Mouse (Mus musculus): ENCODE measurements at regions not wholly inside any gene's neighbourhood (a gene's known extent, or its start where the extent isn't known, plus 50 kb on each side); places are given as distances from the start of the nearest gene placed in this dataset.

DNA sequence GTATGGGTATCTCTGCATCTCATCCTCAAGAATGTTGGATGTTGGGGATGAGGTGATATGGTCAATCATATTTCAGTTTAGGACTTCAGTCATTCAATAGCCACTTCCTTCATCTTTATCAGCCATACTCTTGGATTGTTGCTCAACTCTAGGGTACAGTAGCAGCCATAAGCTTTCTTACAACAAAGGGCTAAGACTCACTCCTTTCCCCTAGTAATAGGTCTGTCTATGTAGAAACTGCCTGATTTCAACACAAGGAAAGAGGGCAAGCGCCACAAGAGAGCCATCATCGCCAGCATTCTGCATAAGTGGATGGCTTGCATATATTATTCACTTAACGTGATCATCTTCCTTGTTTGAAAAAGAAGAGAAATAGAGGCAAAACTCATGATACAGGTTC lies 107.5 kb upstream of the Rmdn2 start:
- no peaks in the 10 kb centered on the region for H3K9me3 ChIP-seq (ENCODE audit: control insufficient read depth, low read length)
- no peaks in the 10 kb centered on the region for H3K4me1 ChIP-seq (ENCODE audit: control insufficient read depth, insufficient read depth, low read length)
- no peaks in the 10 kb centered on the region for H3K27me3 ChIP-seq (ENCODE audit: control insufficient read depth, insufficient read depth, low read length)
- no peaks in the 10 kb centered on the region for H3K36me3 ChIP-seq (ENCODE audit: control insufficient read depth, insufficient read depth, low read length)
- H3K9ac ChIP-seq (replicated peaks; ENCODE audit: low read length): no peak overlapping the region
- DNase-seq (no peak), ATAC-seq (ENCODE audit: low FRiP score, low TSS enrichment) (no peak)
- H3K4me2 ChIP-seq (ENCODE audit: low read length): no peak overlapping the region
- 92% methylated on average over 3 of the region's 3 CpGs for WGBS
- H3K27ac ChIP-seq (replicated peaks; ENCODE audit: low read depth, low read length): no peak overlapping the region
- H3K4me3 ChIP-seq (replicated peaks; ENCODE audit: low read depth, low read length): no peak overlapping the region

DNA sequence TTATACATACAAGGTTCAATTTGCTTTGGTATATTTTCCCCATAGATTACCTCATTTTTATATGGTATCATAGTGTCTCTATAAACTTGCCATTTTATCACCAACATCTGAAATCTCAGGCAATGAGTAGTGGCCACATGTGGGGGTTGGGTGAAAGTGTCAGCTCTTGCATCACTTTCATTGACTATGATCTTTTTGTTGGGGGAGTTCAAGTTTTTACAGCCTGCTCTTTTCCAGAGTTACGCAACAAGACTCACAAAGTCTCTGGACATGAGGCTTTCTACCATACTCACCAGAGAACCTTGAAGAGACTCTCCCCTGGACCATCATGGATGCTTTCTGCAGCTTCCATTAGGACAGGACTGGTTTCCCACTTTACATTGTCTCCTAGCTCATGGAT lies 106.1 kb upstream of the Rmdn2 start:
- no peaks in the 10 kb centered on the region for H3K27me3 ChIP-seq (ENCODE audit: control insufficient read depth, insufficient read depth, low read length)
- no peak for ATAC-seq (ENCODE audit: low FRiP score, low TSS enrichment)
- 94% methylated on average over 1 of the region's 1 CpGs for WGBS

DNA sequence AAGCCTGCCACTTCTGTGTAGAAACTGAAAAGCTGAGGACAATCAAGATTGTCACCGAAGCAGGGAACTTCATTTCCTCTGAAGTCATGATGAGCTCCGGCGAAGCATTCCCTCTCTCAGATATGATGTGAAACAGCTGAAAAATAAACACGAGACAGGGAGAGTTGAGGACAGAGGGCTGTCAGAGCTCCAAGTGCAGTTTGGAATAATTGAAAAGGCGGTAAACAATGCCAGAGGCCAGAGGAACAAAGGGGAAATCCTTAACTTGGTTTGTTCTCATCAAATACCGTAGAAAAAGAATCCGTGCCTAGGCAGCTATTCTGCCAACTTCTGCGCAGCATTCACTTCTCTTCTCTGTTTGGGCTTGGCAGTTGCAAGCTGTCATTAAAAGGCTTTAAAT lies 102.4 kb upstream of the Rmdn2 start:
- Histone ChIP-seq H3K36me3 (ENCODE audit: control insufficient read depth, insufficient read depth, low read length) (no peaks in the 10 kb centered on the region), H3K27me3 (ENCODE audit: control insufficient read depth, insufficient read depth, low read length) (no peaks in the 10 kb centered on the region), H3K4me1 (ENCODE audit: control insufficient read depth, insufficient read depth, low read length) (no peaks in the 10 kb centered on the region), H3K9me3 (ENCODE audit: control insufficient read depth, low read length) (no peaks in the 10 kb centered on the region), H3K27ac (replicated peaks; ENCODE audit: low read depth, low read length) (no peak overlapping the region), H3K4me3 (replicated peaks; ENCODE audit: low read depth, low read length) (no peak overlapping the region), H3K9ac (replicated peaks; ENCODE audit: low read length) (no peak overlapping the region), H3K4me2 (ENCODE audit: low read length) (no peak overlapping the region)
- DNase-seq (no peak), ATAC-seq (ENCODE audit: low FRiP score, low TSS enrichment) (no peak)
- 83% methylated on average over 8 of the region's 8 CpGs for WGBS

More for the DNA sequence above, 106.1 kb upstream of the Rmdn2 start:
- no peaks in the 10 kb centered on the region for H3K9me3 ChIP-seq (ENCODE audit: control insufficient read depth, low read length)
- H3K4me3 ChIP-seq (replicated peaks; ENCODE audit: low read depth, low read length): no peak overlapping the region
- no peaks in the 10 kb centered on the region for H3K4me1 ChIP-seq (ENCODE audit: control insufficient read depth, insufficient read depth, low read length)
- DNase-seq: no peak
- no peak overlapping the region for H3K27ac ChIP-seq (replicated peaks; ENCODE audit: low read depth, low read length)
- H3K4me2 ChIP-seq (ENCODE audit: low read length): no peak overlapping the region
- H3K9ac ChIP-seq (replicated peaks; ENCODE audit: low read length): no peak overlapping the region
- H3K36me3 ChIP-seq (ENCODE audit: control insufficient read depth, insufficient read depth, low read length): no peaks in the 10 kb centered on the region

DNA sequence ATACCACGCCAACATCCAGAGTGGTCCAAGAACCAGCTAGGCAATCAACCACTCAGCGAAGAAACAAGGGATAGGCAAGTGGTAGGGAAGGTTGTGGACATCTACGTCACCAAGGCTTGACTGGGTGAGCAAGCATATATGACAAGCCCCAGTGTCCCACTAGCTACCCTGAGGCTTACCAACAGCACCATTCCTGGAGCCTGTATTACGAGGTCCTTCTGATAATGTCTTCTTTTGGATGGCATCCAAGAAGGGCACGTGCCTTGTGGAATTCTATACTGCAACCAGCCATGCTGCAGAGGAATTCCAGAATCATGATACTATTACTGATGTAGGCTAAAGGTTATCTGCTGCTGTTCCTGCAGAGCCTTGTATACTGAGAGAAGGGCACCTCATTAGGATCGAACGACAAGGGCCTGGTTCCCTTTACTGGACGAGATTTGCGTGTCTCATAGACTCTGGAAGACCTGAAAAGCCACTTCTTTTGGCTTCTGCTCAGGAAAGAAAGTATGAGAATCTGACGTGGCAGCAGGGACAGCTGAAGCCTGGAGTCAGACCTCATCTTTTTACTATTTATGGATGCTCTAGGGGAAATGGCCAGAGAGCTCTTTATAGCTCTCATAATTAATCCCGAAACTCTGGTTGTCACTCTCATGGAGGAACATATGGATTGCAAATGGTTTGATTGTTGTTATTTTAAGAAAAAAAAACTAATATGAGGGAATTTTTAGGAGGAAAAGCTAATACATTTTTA lies 101.5 kb upstream of the Rmdn2 start:
- no peak overlapping the region for H3K4me3 ChIP-seq (replicated peaks; ENCODE audit: low read depth, low read length)
- no peaks in the 10 kb centered on the region for H3K27me3 ChIP-seq (ENCODE audit: control insufficient read depth, insufficient read depth, low read length)
- ATAC-seq (ENCODE audit: low FRiP score, low TSS enrichment) (no peak), DNase-seq (no peak)
- H3K27ac ChIP-seq (replicated peaks; ENCODE audit: low read depth, low read length): no peak overlapping the region
- no peaks in the 10 kb centered on the region for H3K4me1 ChIP-seq (ENCODE audit: control insufficient read depth, insufficient read depth, low read length)
- no peak overlapping the region for H3K4me2 ChIP-seq (ENCODE audit: low read length)
- H3K9me3 ChIP-seq (ENCODE audit: control insufficient read depth, low read length): no peaks in the 10 kb centered on the region
- H3K9ac ChIP-seq (replicated peaks; ENCODE audit: low read length): no peak overlapping the region
- WGBS: 88% methylated on average over 11 of the region's 11 CpGs
- no peaks in the 10 kb centered on the region for H3K36me3 ChIP-seq (ENCODE audit: control insufficient read depth, insufficient read depth, low read length)

DNA sequence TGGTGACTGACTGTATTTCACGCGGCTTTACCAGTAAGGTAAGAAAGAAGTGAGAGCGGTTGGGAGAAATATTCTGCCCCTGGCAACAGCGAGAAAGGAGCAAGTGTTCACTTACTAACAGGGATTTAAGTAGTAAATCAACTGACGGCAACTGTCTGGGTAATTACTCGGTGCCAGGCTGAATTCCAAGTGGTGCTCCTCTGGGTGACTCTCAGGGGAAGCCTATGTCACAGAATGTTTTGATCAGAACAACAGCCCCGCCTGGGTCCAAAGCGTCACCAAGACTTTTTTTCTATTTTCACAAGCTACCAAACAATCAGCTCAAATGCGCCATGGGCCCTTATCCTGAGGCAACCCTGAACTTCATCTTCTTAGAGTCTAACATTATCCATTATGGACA lies 100.4 kb upstream of the Rmdn2 start:
- Histone ChIP-seq H3K4me1 (ENCODE audit: control insufficient read depth, insufficient read depth, low read length) (no peaks in the 10 kb centered on the region), H3K4me2 (ENCODE audit: low read length) (no peak overlapping the region), H3K4me3 (replicated peaks; ENCODE audit: low read depth, low read length) (no peak overlapping the region), H3K27ac (replicated peaks; ENCODE audit: low read depth, low read length) (no peak overlapping the region), H3K9me3 (ENCODE audit: control insufficient read depth, low read length) (no peaks in the 10 kb centered on the region), H3K36me3 (ENCODE audit: control insufficient read depth, insufficient read depth, low read length) (no peaks in the 10 kb centered on the region), H3K9ac (replicated peaks; ENCODE audit: low read length) (no peak overlapping the region), H3K27me3 (ENCODE audit: control insufficient read depth, insufficient read depth, low read length) (no peaks in the 10 kb centered on the region)
- 75% methylated on average over 9 of the region's 9 CpGs for WGBS
- ATAC-seq (ENCODE audit: low FRiP score, low TSS enrichment) (no peak), DNase-seq (no peak)

DNA sequence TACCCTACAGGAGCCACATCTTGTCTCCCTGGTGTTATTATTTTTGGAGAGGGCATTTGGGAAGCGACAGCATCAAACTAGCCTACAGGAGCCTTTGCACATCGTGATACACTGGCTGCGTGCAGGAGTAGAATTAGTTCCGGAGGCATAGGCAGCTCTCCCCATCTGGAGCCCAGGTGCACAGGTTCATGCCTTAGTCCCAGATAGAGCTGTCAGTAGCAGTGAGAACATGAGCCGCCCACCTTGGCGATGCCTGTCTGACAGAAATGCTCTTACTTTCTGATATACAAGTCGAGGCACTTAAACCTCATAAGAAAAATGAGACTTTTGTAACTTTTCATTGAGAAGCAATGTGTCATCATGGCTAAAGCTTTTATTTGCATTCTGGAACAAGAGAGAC lies 97.6 kb upstream of the Rmdn2 start:
- Histone ChIP-seq H3K36me3 (ENCODE audit: control insufficient read depth, insufficient read depth, low read length) (no peaks in the 10 kb centered on the region), H3K9ac (replicated peaks; ENCODE audit: low read length) (no peak overlapping the region), H3K4me2 (ENCODE audit: low read length) (no peak overlapping the region), H3K27ac (replicated peaks; ENCODE audit: low read depth, low read length) (no peak overlapping the region), H3K4me1 (ENCODE audit: control insufficient read depth, insufficient read depth, low read length) (no peaks in the 10 kb centered on the region), H3K27me3 (ENCODE audit: control insufficient read depth, insufficient read depth, low read length) (no peaks in the 10 kb centered on the region), H3K9me3 (ENCODE audit: control insufficient read depth, low read length) (no peaks in the 10 kb centered on the region), H3K4me3 (replicated peaks; ENCODE audit: low read depth, low read length) (no peak overlapping the region)
- DNase-seq (no peak), ATAC-seq (ENCODE audit: low FRiP score, low TSS enrichment) (no peak)
- 87% methylated on average over 7 of the region's 7 CpGs for WGBS

DNA sequence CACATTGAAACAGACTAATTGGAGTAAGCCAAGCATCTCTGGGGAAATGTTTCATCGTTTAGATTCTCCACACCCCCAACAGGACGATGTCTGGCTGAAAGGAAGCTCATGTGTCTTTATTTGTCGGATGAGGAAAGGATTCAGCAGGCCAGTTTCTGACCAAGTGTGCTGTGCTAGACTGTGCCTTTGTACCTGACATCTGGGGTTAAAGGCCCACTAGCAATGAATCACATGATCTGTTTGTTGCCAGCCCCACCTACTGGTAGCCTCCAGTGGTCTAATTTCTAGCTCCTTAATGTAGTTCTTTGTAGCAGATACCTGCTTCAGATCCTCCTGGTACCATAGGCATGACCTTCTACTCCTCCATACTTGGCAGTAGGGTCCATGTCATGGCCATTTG lies 93.5 kb upstream of the Rmdn2 start:
- Histone ChIP-seq H3K36me3 (ENCODE audit: control insufficient read depth, insufficient read depth, low read length) (no peaks in the 10 kb centered on the region), H3K9me3 (ENCODE audit: control insufficient read depth, low read length) (no peaks in the 10 kb centered on the region), H3K27ac (replicated peaks; ENCODE audit: low read depth, low read length) (no peak overlapping the region), H3K4me1 (ENCODE audit: control insufficient read depth, insufficient read depth, low read length) (no peaks in the 10 kb centered on the region), H3K4me3 (replicated peaks; ENCODE audit: low read depth, low read length) (no peak overlapping the region), H3K27me3 (ENCODE audit: control insufficient read depth, insufficient read depth, low read length) (no peaks in the 10 kb centered on the region), H3K4me2 (ENCODE audit: low read length) (no peak overlapping the region), H3K9ac (replicated peaks; ENCODE audit: low read length) (no peak overlapping the region)
- DNase-seq (peak; percentile 14), ATAC-seq (ENCODE audit: low FRiP score, low TSS enrichment) (no peak)
- 64% methylated on average over 3 of the region's 3 CpGs for whole genome bisulfite sequencing

DNA sequence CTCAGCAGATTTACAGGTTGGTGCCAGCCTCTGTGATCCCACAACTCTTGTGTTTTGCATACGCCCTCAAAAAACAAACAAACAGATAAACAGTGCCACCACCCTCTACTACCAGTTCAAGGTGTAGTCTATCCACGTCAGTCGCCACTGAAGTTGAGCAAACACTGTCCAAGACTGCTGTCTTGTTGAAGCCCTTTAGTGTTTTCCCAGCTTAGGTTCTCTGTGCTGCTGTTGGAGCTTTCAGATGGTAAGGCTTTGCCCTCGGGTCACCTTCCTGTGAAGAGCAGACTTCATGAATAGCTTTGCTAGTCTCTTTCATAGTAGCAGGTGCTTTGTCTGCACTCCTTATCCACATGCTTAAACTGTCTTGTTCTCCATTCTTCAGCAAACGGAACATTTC lies 93.0 kb upstream of the Rmdn2 start:
- no peaks in the 10 kb centered on the region for H3K36me3 ChIP-seq (ENCODE audit: control insufficient read depth, insufficient read depth, low read length)
- 86% methylated on average over 5 of the region's 5 CpGs for WGBS
- no peaks in the 10 kb centered on the region for H3K27me3 ChIP-seq (ENCODE audit: control insufficient read depth, insufficient read depth, low read length)
- no peak overlapping the region for H3K27ac ChIP-seq (replicated peaks; ENCODE audit: low read depth, low read length)
- H3K9me3 ChIP-seq (ENCODE audit: control insufficient read depth, low read length): no peaks in the 10 kb centered on the region
- no peak overlapping the region for H3K4me2 ChIP-seq (ENCODE audit: low read length)
- no peak for ATAC-seq (ENCODE audit: low FRiP score, low TSS enrichment)
- no peaks in the 10 kb centered on the region for H3K4me1 ChIP-seq (ENCODE audit: control insufficient read depth, insufficient read depth, low read length)
- no peak for DNase-seq
- H3K4me3 ChIP-seq (replicated peaks; ENCODE audit: low read depth, low read length): no peak overlapping the region
- no peak overlapping the region for H3K9ac ChIP-seq (replicated peaks; ENCODE audit: low read length)

DNA sequence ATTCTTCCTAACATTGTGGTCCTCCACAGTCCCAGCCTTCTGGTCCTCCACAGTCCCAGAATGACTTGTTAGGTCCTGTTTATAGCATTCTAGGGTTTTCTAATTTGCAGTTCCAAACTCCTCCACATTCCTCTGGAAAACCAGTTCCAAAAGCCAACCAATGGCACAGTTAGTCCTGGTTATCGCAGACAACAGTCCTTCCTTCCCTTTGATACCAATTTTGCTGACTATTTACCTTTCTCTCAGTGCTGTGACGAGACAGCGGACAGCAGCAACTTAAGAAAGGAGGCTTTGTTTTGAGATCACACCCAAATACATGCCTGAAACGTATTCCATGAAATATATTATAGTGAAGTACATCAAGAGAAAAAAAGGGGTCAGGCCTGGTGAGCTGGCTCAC lies 92.3 kb upstream of the Rmdn2 start:
- DNase-seq: no peak
- whole genome bisulfite sequencing: 83% methylated on average over 4 of the region's 4 CpGs

More for the DNA sequence above, 92.3 kb upstream of the Rmdn2 start:
- H3K27me3 ChIP-seq (ENCODE audit: control insufficient read depth, insufficient read depth, low read length): no peaks in the 10 kb centered on the region
- H3K4me1 ChIP-seq (ENCODE audit: control insufficient read depth, insufficient read depth, low read length): no peaks in the 10 kb centered on the region
- H3K4me3 ChIP-seq (replicated peaks; ENCODE audit: low read depth, low read length): no peak overlapping the region
- H3K4me2 ChIP-seq (ENCODE audit: low read length): no peak overlapping the region
- ATAC-seq (ENCODE audit: low FRiP score, low TSS enrichment): no peak
- H3K9me3 ChIP-seq (ENCODE audit: control insufficient read depth, low read length): no peaks in the 10 kb centered on the region
- no peak overlapping the region for H3K9ac ChIP-seq (replicated peaks; ENCODE audit: low read length)
- no peak overlapping the region for H3K27ac ChIP-seq (replicated peaks; ENCODE audit: low read depth, low read length)
- H3K36me3 ChIP-seq (ENCODE audit: control insufficient read depth, insufficient read depth, low read length): no peaks in the 10 kb centered on the region
